Mouse (Mus musculus): ENCODE data around the gene Cflar.

GRCm38 (mm10) chr1:58677575-58677974, 33.7 kb upstream of the Cflar start:
- TF ChIP-seq CTCF (IDR thresholded peaks at IDR 0.05; ENCODE audit: control insufficient read depth, insufficient read depth, insufficient replicate concordance, low read depth, low read length) (no peak), POLR2A (IDR thresholded peaks at IDR 0.05; ENCODE audit: control insufficient read depth, low read depth, low read length) (no peak)
